Mouse (Mus musculus) kidney, embryonic 16.5 days (tissue): ENCODE measurements around the gene Ublcp1. TPM values are rescaled to one million over a fixed set of nuclear protein-coding genes. Genes with fewer than 3 reads are reported as not detected.

Source experiments
- ATAC-seq: fragments of 200-750 bp; cut with Nextera tagmentation; 2 replicates; pipeline ENCODE4 v1.8.0; 2017; ENCODE audit warnings: moderate TSS enrichment; ENCODE audit not compliant: low FRiP score, low TSS enrichment
- H3K27ac ChIP-seq: fragments of 300-500 bp; sonication (generic); 2 replicates; pipeline ENCODE4 v1.5.1; 2014; ENCODE audit warnings: low read length
- H3K27me3 ChIP-seq: fragments of 300-500 bp; sonication (generic); 2 replicates; pipeline ENCODE4 v1.6.1; 2014; ENCODE audit warnings: low read length, control low read depth, mixed read lengths; ENCODE audit not compliant: insufficient read depth
- H3K36me3 ChIP-seq: fragments of 300-500 bp; sonication (generic); 2 replicates; pipeline ENCODE4 v1.6.1; 2014; ENCODE audit warnings: low read length, control low read depth, mixed read lengths; ENCODE audit not compliant: insufficient read depth
- H3K4me1 ChIP-seq: fragments of 300-500 bp; sonication (generic); 2 replicates; pipeline ENCODE4 v1.6.1; 2014; ENCODE audit warnings: low read length, control low read depth, mixed read lengths; ENCODE audit not compliant: insufficient read depth
- H3K4me2 ChIP-seq: fragments of 300-500 bp; sonication (generic); replicated peaks from 2 replicates; pipeline ENCODE4 v1.6.1; 2014; ENCODE audit warnings: low read depth, low read length
- H3K4me3 ChIP-seq: fragments of 300-500 bp; sonication (generic); 2 replicates; pipeline ENCODE4 v1.5.1; 2014; ENCODE audit warnings: mild to moderate bottlenecking, low read length
- H3K9ac ChIP-seq: fragments of 300-500 bp; sonication (generic); replicated peaks from 2 replicates; pipeline ENCODE4 v1.6.1; 2014; ENCODE audit warnings: low read length
- H3K9me3 ChIP-seq: fragments of 300-500 bp; sonication (generic); 2 replicates; pipeline ENCODE4 v1.6.1; 2016; ENCODE audit warnings: low read length, control low read depth
- WGBS: fragments of 180-500 bp; shearing (Covaris S2); extraction: QIAGEN DNeasy Blood & Tissue Kit; methylation state at CpG from one replicate; pipeline ENCODE4 v1.1.7; 2014; 5-methylcytosine and 5-hydroxymethylcytosine counted together
- microRNA-seq: library from miRNA; unstranded; fragments of <30 nt; microRNA quantifications from one replicate; pipeline ENCODE4, GENCODE M21; 2016
- polyA plus RNA-seq: library from polyadenylated mRNA; unstranded; fragments of >200 nt; fragmentation: Nextera tagmentation; extraction: Ambion mirVana; gene quantifications from 2 replicates; pipeline ENCODE4 v1.2.1, GENCODE M21; 2015

Ublcp1 gene
- polyA plus RNA-seq, 1 experiment from 2014 or later = 63.2 TPM

GRCm38 (mm10) chr11:44406457-44406856 lies 63.8 kb downstream of the Ublcp1 start:
- H3K4me2 ChIP-seq = no peak overlapping the region
- H3K4me3 ChIP-seq = no peak overlapping the region
- H3K27ac ChIP-seq = no peak overlapping the region
- 66% methylated on average over 5 of the region's 5 CpGs for WGBS
- no peaks in the 10 kb centered on the region for H3K27me3 ChIP-seq
- no peaks in the 10 kb centered on the region for H3K9me3 ChIP-seq
- no peak overlapping the region for H3K9ac ChIP-seq
- no peaks in the 10 kb centered on the region for H3K4me1 ChIP-seq
- H3K36me3 ChIP-seq = no peaks in the 10 kb centered on the region
- 0 out of 2 replicates have a peak, but pooled peaks have one; percentile 23 for ATAC-seq

- ATAC-seq = no peak
- Histone ChIP-seq H3K36me3 (no peaks in the 10 kb centered on the region), H3K4me1 (no peaks in the 10 kb centered on the region), H3K9ac (no peak overlapping the region), H3K27ac (no peak overlapping the region), H3K4me2 (no peak overlapping the region), H3K4me3 (no peak overlapping the region), H3K27me3 (no peaks in the 10 kb centered on the region; the same call in 1 of the 2 replicates), H3K9me3 (no peaks in the 10 kb centered on the region)
- WGBS = 15% methylated on average over 1 of the region's 1 CpGs
Observed at GRCm38 (mm10) chr11:44405961-44406360, 64.3 kb downstream of the Ublcp1 start.

GRCm38 (mm10) chr11:44405113-44405512 lies 65.2 kb downstream of the Ublcp1 start:
- Histone ChIP-seq H3K36me3 (no peaks in the 10 kb centered on the region), H3K9ac (no peak overlapping the region), H3K4me3 (no peak overlapping the region), H3K27me3 (no peaks in the 10 kb centered on the region; the same call in 1 of the 2 replicates), H3K27ac (no peak overlapping the region), H3K9me3 (no peaks in the 10 kb centered on the region), H3K4me1 (no peaks in the 10 kb centered on the region), H3K4me2 (no peak overlapping the region)
- no peak for ATAC-seq
- WGBS = 75% methylated on average over 4 of the region's 4 CpGs

Small RNAs within 50 kb of the gene (microRNA-seq; reads per million reads assigned to microRNA genes)
- gene Gm22121 = not detected

Other genes with a start within 250 kb of the Ublcp1 start
- gene Il12b, start 70.4 kb downstream of the Ublcp1 start, polyA plus RNA-seq = 0.19 TPM in 1 of 2 replicates, not detected in the other
- 61.4 and 64.3 TPM in 2 replicates for gene Rnf145, start 48.5 kb upstream of the Ublcp1 start, polyA plus RNA-seq
- gene Ebf1, start 146.8 kb upstream of the Ublcp1 start, polyA plus RNA-seq = 24.1 and 26.2 TPM in 2 replicates